Mouse (Mus musculus): Measurements from ENCODE around the gene Dnajc12. TPM values are rescaled to one million over a fixed set of nuclear protein-coding genes. Genes with fewer than 3 reads are reported as not detected.
"Not testable (repeated sequence)": the region's sequence is repeated elsewhere in the genome, so short reads cannot be mapped to it uniquely, and the experiment has no call there.

The Dnajc12 gene
- polyA plus RNA-seq, 1 experiment from 2014 or later, result 21.1 TPM

DNA sequence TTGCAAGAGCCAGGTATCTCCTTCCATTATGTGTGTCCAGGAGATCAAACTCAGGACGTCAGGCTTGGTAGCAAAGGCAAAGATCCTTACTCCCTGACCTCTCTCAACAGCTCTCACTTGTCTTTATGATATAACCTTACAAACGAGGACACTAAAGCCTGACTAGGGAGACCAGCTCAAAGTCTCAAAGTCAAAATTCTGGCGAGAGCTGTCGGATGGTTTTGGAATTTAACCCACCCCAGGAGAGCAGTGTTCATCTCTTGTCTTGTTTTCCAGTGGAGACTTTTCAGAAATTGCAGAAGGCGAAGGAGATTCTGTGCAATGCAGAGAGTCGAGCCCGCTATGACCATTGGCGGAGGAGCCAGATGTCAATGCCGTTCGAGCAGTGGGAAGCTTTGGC, 14.7 kb downstream of the Dnajc12 start:
- 92% methylated on average over 10 of the region's 10 CpGs for WGBS

DNA sequence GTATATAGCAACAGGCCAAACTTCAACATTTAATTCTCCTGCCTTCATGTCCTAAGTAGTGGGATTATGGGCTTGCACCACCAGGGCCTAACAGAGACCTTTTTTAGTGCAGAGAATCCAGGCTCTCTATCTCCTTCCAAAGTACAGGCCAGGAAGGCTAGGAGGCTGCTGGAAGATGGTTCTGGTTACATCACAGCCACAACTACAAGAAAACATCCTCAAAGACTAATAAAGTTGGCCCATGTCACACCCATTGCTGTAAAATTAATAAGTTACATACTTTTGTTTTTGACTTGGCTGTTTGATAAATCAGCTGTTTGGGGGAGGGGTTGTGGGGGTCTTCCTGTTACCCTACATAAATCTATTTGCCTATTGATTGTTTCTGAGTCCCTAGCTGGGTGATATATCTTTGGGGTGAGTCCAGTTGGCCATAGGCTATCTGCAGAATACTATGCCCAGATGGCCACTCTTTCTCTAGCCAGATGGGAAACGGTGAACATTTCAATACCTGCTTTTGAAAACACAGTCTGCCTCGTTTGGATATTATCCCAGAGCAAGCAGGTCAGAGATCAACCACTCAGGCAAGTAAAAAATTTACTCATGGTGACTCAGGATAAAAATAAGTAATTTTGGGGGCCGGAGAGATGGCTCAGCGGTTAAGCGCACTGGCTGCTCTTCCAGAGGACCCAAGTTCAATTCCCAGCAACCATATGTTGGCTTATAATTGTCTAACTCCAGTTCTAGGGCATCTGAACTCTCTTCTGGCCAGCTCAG, 20.7 kb downstream of the Dnajc12 start:
- Histone ChIP-seq H3K27me3 (replicated peaks) (no peaks in the 10 kb centered on the region), H3K4me3 (no peak overlapping the region), H3K4me2 (replicated peaks) (no peak overlapping the region), H3K9ac (no peak overlapping the region), H3K27ac (no peak overlapping the region), H3K36me3 (no peaks in the 10 kb centered on the region), H3K4me1 (no peaks in the 10 kb centered on the region), H3K9me3 (no peaks in the 10 kb centered on the region)
- ATAC-seq (ENCODE audit: low FRiP score, low read depth), result no peak
- WGBS, result 81% methylated on average over 5 of the region's 5 CpGs

More for the DNA sequence above, 14.7 kb downstream of the Dnajc12 start:
- H3K27me3 ChIP-seq (replicated peaks), result no peaks in the 10 kb centered on the region
- no peaks in the 10 kb centered on the region for H3K9me3 ChIP-seq
- no peaks in the 10 kb centered on the region for H3K4me1 ChIP-seq
- H3K9ac ChIP-seq, result no peak overlapping the region
- ATAC-seq (ENCODE audit: low FRiP score, low read depth), result no peak
- H3K36me3 ChIP-seq, result no peaks in the 10 kb centered on the region
- H3K4me2 ChIP-seq (replicated peaks), result no peak overlapping the region
- no peak overlapping the region for H3K4me3 ChIP-seq
- H3K27ac ChIP-seq, result no peak overlapping the region

DNA sequence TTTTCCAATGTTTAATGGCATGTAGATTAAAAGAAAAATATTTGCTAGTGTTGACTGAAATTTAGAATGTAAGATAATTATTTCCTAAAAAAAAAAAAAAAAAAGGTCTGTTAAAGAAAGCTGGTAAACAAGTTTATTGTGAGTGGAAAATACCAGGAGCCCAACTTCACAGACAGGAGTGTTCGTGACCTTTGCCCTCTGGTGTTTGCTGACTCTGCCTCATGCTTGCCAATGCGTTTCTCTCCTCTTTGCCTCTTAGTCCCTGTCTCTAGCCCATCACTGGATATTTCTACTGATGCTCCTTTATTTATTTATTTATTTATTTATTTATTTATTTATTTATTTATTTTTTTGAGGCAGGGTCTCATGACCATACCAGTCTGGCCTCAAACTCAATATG, 21.4 kb downstream of the Dnajc12 start:
- H3K4me3 ChIP-seq, result no peak overlapping the region
- H3K9ac ChIP-seq, result no peak overlapping the region
- H3K4me2 ChIP-seq (replicated peaks), result no peak overlapping the region
- no peaks in the 10 kb centered on the region for H3K4me1 ChIP-seq
- no peaks in the 10 kb centered on the region for H3K9me3 ChIP-seq
- no peak overlapping the region for H3K27ac ChIP-seq
- no peaks in the 10 kb centered on the region for H3K36me3 ChIP-seq
- no peak for ATAC-seq (ENCODE audit: low FRiP score, low read depth)
- WGBS, result 82% methylated on average over 2 of the region's 2 CpGs
- no peaks in the 10 kb centered on the region for H3K27me3 ChIP-seq (replicated peaks)

DNA sequence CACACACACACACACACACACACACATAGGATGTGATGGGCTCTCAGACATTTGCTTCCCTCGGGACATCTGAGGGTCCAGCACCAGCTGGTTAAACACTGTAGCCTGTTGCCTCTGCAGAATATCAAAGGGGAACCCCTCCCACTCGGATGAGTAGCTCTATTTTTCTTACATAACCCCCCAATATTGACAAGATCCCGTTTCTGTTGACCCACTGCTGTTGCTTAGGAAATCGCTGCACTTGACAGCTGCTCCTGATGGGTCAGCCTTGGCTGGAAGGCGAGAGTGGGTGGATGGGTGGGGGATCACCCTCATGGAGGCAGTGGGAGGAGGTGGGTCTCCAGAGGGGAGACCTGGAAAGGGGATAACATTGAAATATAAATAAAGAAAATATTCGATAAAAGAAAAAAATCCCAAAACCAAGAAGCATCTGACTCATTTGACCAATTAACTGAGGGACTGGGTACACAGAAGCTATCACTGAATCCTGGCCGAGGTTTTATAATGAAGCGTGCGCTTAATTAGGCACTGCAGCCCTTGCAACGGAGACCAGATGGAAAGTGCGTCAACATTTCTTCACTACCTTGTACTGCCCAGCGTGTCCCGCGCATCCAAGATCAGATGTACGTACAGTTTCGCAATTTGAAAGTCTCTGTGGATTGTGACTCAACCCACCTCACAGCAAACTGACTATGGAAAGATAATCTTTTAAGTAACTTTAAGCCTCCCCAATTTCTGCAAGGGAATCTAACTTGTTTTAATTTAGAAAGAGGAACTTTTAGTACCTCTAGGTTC, 28.1 kb downstream of the Dnajc12 start:
- Histone ChIP-seq H3K9ac (no peak overlapping the region), H3K27me3 (replicated peaks) (no peaks in the 10 kb centered on the region), H3K27ac (no peak overlapping the region), H3K4me2 (replicated peaks) (no peak overlapping the region), H3K36me3 (no peaks in the 10 kb centered on the region), H3K4me1 (no peaks in the 10 kb centered on the region), H3K4me3 (no peak overlapping the region), H3K9me3 (no peaks in the 10 kb centered on the region)
- no peak for ATAC-seq (ENCODE audit: low FRiP score, low read depth)
- 64% methylated on average over 16 of the region's 16 CpGs for WGBS

DNA sequence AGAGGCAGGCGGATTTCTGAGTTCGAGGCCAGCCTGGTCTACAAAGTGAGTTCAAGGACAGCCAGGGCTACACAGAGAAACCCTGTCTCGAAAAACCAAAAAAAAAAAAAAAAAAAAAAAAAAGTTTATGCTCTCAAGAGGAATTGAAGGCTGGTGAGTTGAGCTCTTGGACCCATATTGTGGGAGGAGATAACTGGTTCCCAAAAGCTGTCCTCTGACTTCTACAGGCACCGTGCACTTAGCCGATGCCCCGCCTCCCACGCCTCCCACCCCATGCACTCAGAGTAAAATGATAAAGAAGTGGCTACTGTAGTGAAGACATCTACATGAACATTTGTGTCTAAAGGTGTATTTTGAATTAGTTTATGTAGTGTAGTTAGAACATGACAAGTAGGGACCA, 29.4 kb downstream of the Dnajc12 start:
- H3K4me3 ChIP-seq; H3K4me1 ChIP-seq; H3K36me3 ChIP-seq; H3K4me2 ChIP-seq (replicated peaks); H3K9me3 ChIP-seq; H3K9ac ChIP-seq; H3K27ac ChIP-seq; H3K27me3 ChIP-seq (replicated peaks); ATAC-seq (ENCODE audit: low FRiP score, low read depth): not testable (repeated sequence)
- WGBS, result 91% methylated on average over 6 of the region's 7 CpGs

DNA sequence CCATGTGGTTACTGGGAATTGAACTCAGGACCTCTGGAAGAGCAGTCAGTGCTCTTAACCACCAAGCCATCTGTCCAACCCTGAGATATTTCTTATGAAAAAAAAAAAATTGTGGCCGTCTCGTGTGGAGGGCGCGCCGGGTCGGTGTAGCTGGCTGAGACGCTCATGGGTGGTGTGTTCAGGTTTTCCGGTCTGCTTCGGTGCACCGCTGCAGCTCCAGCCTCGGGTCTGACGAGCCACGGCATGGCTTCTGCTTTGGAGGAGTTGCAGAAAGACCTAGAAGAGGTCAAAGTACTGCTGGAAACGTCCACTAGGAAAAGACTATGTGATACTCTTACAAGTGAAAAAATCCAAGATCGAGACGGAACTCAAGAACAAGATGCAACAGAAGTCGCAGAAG, 30.5 kb downstream of the Dnajc12 start:
- 92% methylated on average over 17 of the region's 17 CpGs for WGBS
- Histone ChIP-seq H3K27ac (no peak overlapping the region), H3K27me3 (replicated peaks) (no peaks in the 10 kb centered on the region), H3K4me3 (no peak overlapping the region), H3K4me2 (replicated peaks) (no peak overlapping the region), H3K4me1 (no peaks in the 10 kb centered on the region), H3K36me3 (no peaks in the 10 kb centered on the region), H3K9me3 (no peaks in the 10 kb centered on the region), H3K9ac (no peak overlapping the region)
- no peak for ATAC-seq (ENCODE audit: low FRiP score, low read depth)

DNA sequence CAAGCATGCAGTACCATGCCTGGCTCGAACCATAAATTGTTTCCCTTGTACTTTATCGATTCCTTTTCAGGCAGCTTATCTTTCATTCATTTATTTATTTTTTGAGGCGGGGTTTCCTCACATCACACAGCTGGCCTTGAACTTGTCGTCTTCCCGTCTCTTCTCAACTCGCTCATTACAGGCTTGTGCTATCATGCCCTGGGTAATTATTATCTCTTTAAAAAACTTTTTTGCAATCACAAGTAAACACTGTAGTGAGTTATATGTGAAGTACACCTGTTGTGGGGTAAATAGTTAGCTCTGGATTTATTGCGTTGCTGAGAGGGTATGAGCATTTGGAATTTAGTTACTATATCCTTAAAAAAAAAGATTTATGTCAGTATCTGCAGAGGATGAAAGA, 33.0 kb downstream of the Dnajc12 start:
- WGBS, result 89% methylated on average over 7 of the region's 7 CpGs
- no peak for ATAC-seq (ENCODE audit: low FRiP score, low read depth)
- H3K9me3 ChIP-seq, result no peaks in the 10 kb centered on the region
- H3K4me2 ChIP-seq (replicated peaks), result no peak overlapping the region
- H3K27ac ChIP-seq, result no peak overlapping the region
- H3K27me3 ChIP-seq (replicated peaks), result no peaks in the 10 kb centered on the region
- H3K4me1 ChIP-seq, result no peaks in the 10 kb centered on the region
- no peak overlapping the region for H3K4me3 ChIP-seq
- no peaks in the 10 kb centered on the region for H3K36me3 ChIP-seq
- no peak overlapping the region for H3K9ac ChIP-seq

- Histone ChIP-seq H3K4me2 (replicated peaks) (no peak overlapping the region), H3K27me3 (replicated peaks) (no peaks in the 10 kb centered on the region), H3K9me3 (no peaks in the 10 kb centered on the region), H3K9ac (no peak overlapping the region), H3K4me3 (no peak overlapping the region), H3K4me1 (no peaks in the 10 kb centered on the region), H3K36me3 (no peaks in the 10 kb centered on the region), H3K27ac (no peak overlapping the region)
- no peak for ATAC-seq (ENCODE audit: low FRiP score, low read depth)
- WGBS, result 76% methylated on average over 7 of the region's 7 CpGs
Observed at GRCm38 (mm10) chr10:63415850-63416249, 33.6 kb downstream of the Dnajc12 start.

DNA sequence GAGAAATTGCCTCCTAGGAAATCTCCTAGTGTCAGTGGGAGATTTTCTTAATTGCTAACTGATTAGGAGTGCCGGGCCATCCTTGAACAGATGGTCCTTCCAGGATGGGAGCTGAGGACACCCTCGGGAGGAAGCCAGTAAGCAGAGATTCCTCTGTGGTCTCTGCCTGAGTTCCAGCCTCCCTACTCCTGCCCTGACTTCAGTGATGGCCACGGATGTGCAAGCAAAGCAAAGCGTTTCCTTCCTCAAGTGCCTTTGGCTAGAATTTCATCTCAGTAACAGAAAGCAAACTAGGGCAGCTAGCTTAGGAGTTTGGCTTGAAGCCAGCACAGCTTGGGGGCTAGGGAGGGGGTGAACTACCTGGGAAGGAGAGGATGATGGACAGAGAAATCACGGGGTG, 34.8 kb downstream of the Dnajc12 start:
- no peak for ATAC-seq (ENCODE audit: low FRiP score, low read depth)
- Histone ChIP-seq H3K4me1 (no peaks in the 10 kb centered on the region), H3K27me3 (replicated peaks) (no peaks in the 10 kb centered on the region), H3K9ac (no peak overlapping the region), H3K4me2 (replicated peaks) (no peak overlapping the region), H3K36me3 (no peaks in the 10 kb centered on the region), H3K27ac (no peak overlapping the region), H3K4me3 (no peak overlapping the region), H3K9me3 (no peaks in the 10 kb centered on the region)
- WGBS, result 69% methylated on average over 5 of the region's 5 CpGs

DNA sequence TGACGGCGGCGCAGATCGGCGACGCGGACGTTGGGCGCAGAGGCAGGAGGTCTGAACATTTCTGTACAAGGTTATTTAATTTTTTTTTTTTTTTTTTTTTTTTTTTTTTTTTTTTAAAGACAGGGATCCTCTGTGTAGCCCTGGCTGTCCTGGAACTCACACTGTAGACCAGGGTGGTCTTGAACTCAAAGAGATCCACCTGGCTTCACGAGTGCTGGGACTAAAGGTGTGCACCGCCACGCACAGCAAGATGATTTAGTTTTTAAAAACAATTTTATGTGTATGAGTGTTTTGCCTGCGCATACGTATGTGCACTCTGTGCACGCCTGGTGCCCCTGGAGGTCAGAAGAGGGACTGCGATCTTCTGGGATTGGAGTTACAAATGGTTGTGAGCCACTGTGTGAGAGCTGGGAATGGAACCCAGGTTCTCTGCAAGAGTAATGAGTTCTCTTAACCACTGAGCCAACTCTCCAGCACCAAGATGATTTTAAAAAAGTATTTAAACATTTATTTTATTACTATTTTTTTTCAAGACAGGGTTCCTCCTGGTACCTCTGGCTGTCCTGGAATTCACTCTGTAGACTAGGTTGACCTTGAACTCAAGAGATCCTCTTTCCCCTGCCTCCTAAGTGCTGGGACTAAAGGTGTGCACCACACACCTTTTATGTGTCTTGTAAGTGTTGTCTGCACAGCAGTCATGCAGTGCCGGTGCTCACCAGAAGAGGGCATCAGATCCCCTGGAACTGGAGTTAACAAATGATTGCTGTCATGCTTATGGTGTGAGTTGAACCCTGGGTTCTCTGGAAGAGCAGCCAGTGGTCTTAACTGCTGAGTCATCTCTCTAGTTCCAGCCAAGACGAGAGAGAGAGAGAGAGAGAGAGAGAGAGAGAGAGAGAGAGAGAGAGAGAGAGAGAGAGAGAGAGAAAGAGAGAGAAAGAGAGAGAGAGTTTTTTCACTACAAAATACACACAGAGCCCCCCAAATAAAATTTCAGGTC, 39.8 kb downstream of the Dnajc12 start, which contains the start of gene Gm7075:
Gm7075 (minus strand) TSS at position 51 of the 997 bp plus-strand sequence.
- 89% methylated on average over 18 of the region's 18 CpGs for WGBS
- H3K9me3 ChIP-seq, result no peaks in the 10 kb centered on the region
- no peak within 1 kb of the TSS for H3K9ac ChIP-seq
- no peak for ATAC-seq (ENCODE audit: low FRiP score, low read depth)
- H3K4me1 ChIP-seq, result no peaks in the 10 kb centered on the region
- H3K36me3 ChIP-seq, result no peaks in the 10 kb centered on the region
- no peak within 1 kb of the TSS for H3K4me2 ChIP-seq (replicated peaks)
- no peak within 1 kb of the TSS for H3K4me3 ChIP-seq
- H3K27me3 ChIP-seq (replicated peaks), result no peaks in the 10 kb centered on the region
- no peak within 1 kb of the TSS for H3K27ac ChIP-seq

GRCm38 (mm10) chr10:63422736-63422992, 40.4 kb downstream of the Dnajc12 start:
- H3K27me3 ChIP-seq (replicated peaks), result no peaks in the 10 kb centered on the region
- no peak overlapping the region for H3K9ac ChIP-seq
- 91% methylated on average over 5 of the region's 5 CpGs for WGBS
- H3K4me1 ChIP-seq, result no peaks in the 10 kb centered on the region
- H3K4me3 ChIP-seq, result no peak overlapping the region
- ATAC-seq (ENCODE audit: low FRiP score, low read depth), result no peak
- no peaks in the 10 kb centered on the region for H3K36me3 ChIP-seq
- H3K4me2 ChIP-seq (replicated peaks), result no peak overlapping the region
- H3K27ac ChIP-seq, result no peak overlapping the region
- no peaks in the 10 kb centered on the region for H3K9me3 ChIP-seq

Data from neural tube, embryonic 12.5 days (tissue).